Mouse (Mus musculus) heart, embryonic 11.5 days (tissue): ENCODE data around the gene Ddc. TPM values are rescaled to one million over a fixed set of nuclear protein-coding genes. Genes with fewer than 3 reads are reported as not detected.
A peak's percentile ranks its signal among the peaks of the same experiment; 100 is the strongest.

ENCODE experiments used
- ATAC-seq: fragments of 200-750 bp; cut with Nextera tagmentation; replicated peaks from 2 replicates; pipeline ENCODE4 v1.8.0; 2017; ENCODE audit warnings: moderate library complexity; ENCODE audit not compliant: insufficient number of reproducible peaks, low FRiP score, low TSS enrichment
- H3K27ac ChIP-seq: fragments of 300-500 bp; sonication (generic); 2 replicates; pipeline ENCODE4 v1.5.1; 2014; ENCODE audit warnings: mild to moderate bottlenecking, low read depth, low read length
- H3K27me3 ChIP-seq: fragments of 300-500 bp; sonication (generic); 2 replicates; pipeline ENCODE4 v1.6.1; 2014; ENCODE audit warnings: mild to moderate bottlenecking, low read length, mixed read lengths; ENCODE audit not compliant: control insufficient read depth, insufficient read depth
- H3K36me3 ChIP-seq: fragments of 300-500 bp; sonication (generic); 2 replicates; pipeline ENCODE4 v1.6.1; 2014; ENCODE audit warnings: mild to moderate bottlenecking, low read length, moderate library complexity, mixed read lengths; ENCODE audit not compliant: control insufficient read depth, insufficient read depth
- H3K4me1 ChIP-seq: fragments of 300-500 bp; sonication (generic); 2 replicates; pipeline ENCODE4 v1.6.1; 2014; ENCODE audit warnings: low read length; ENCODE audit not compliant: control insufficient read depth, insufficient read depth
- H3K4me2 ChIP-seq: fragments of 300-500 bp; sonication (generic); 2 replicates; pipeline ENCODE4 v1.6.1; 2014; ENCODE audit warnings: mild to moderate bottlenecking, moderate library complexity
- H3K4me3 ChIP-seq: fragments of 300-500 bp; sonication (generic); 2 replicates; pipeline ENCODE4 v1.5.1; 2014; ENCODE audit warnings: low read depth, low read length
- H3K9ac ChIP-seq: fragments of 300-500 bp; sonication (generic); 2 replicates; pipeline ENCODE4 v1.6.1; 2014; ENCODE audit warnings: mild to moderate bottlenecking, low read depth, low read length, moderate library complexity
- H3K9me3 ChIP-seq: fragments of 300-500 bp; sonication (generic); replicated peaks from 2 replicates; pipeline ENCODE4 v1.6.1; 2016; ENCODE audit warnings: low read length; ENCODE audit not compliant: control insufficient read depth
- WGBS: fragments of 180-500 bp; shearing (Covaris S2); extraction: QIAGEN DNeasy Blood & Tissue Kit; methylation state at CpG from one replicate; pipeline ENCODE4 v1.1.7; 2014; ENCODE audit not compliant: insufficient replicate concordance; 5-methylcytosine and 5-hydroxymethylcytosine counted together
- polyA plus RNA-seq: library from polyadenylated mRNA; unstranded; fragments of >200 nt; fragmentation: Nextera tagmentation; extraction: Ambion mirVana; gene quantifications from 2 replicates; pipeline ENCODE4 v1.2.1, GENCODE M21; 2014

Ddc gene
- polyA plus RNA-seq, 1 experiment from 2014 or later: 39.7 TPM

- H3K4me3 ChIP-seq: no peak overlapping the region
- 0 out of 2 replicates have a peak overlapping the region, but pooled peaks have one; percentile 6 for H3K4me2 ChIP-seq
- WGBS: 68% methylated on average over 4 of the region's 4 CpGs
- no peak for ATAC-seq
- no peak overlapping the region for H3K9ac ChIP-seq
- H3K36me3 ChIP-seq: no peaks in the 10 kb centered on the region
- no peaks in the 10 kb centered on the region for H3K9me3 ChIP-seq
- H3K27me3 ChIP-seq: no peaks in the 10 kb centered on the region
- H3K27ac ChIP-seq: peak overlapping the region; percentile 81
- H3K4me1 ChIP-seq: peaks cover 33% of the 10 kb centered on the region
These were observed 12.7 kb downstream of the Ddc start for GRCm38 (mm10) chr11:11885246-11885643.

GRCm38 (mm10) chr11:11884533-11885245 lies 13.3 kb downstream of the Ddc start:
- WGBS: 23% methylated on average over 11 of the region's 11 CpGs
- Histone ChIP-seq H3K4me1 (peaks cover 38% of the 10 kb centered on the region), H3K4me3 (no peak overlapping the region), H3K9me3 (no peaks in the 10 kb centered on the region), H3K4me2 (no peak overlapping the region), H3K27me3 (no peaks in the 10 kb centered on the region), H3K36me3 (no peaks in the 10 kb centered on the region), H3K9ac (no peak overlapping the region), H3K27ac (peak overlapping the region; percentile 81)
- peak; percentile 71; the same call in 1 of the 2 replicates for ATAC-seq

- ATAC-seq: no peak
- peak overlapping the region; percentile 94; the same call in 1 of the 2 replicates for H3K27ac ChIP-seq
- H3K4me2 ChIP-seq: no peak overlapping the region
- no peaks in the 10 kb centered on the region for H3K36me3 ChIP-seq
- no peaks in the 10 kb centered on the region for H3K27me3 ChIP-seq
- no peak overlapping the region for H3K9ac ChIP-seq
- WGBS: 58% methylated on average over 1 of the region's 1 CpGs
- peaks cover 52% of the 10 kb centered on the region for H3K4me1 ChIP-seq
- no peaks in the 10 kb centered on the region for H3K9me3 ChIP-seq
- no peak overlapping the region for H3K4me3 ChIP-seq
These were observed 16.2 kb downstream of the Ddc start for GRCm38 (mm10) chr11:11881783-11882155.

- Histone ChIP-seq H3K4me1 (peaks cover 50% of the 10 kb centered on the region), H3K9ac (no peak overlapping the region; the same call in 1 of the 2 replicates)
- WGBS: 32% methylated on average over 13 of the region's 13 CpGs
These were observed 16.7 kb downstream of the Ddc start for GRCm38 (mm10) chr11:11881026-11881782.

GRCm38 (mm10) chr11:11880351-11880750 lies 17.6 kb downstream of the Ddc start:
- Histone ChIP-seq H3K4me2 (no peak overlapping the region), H3K36me3 (no peaks in the 10 kb centered on the region), H3K9ac (no peak overlapping the region), H3K4me1 (peaks cover 48% of the 10 kb centered on the region), H3K27ac (peak overlapping the region; percentile 94), H3K27me3 (no peaks in the 10 kb centered on the region), H3K4me3 (no peak overlapping the region), H3K9me3 (no peaks in the 10 kb centered on the region)
- ATAC-seq: no peak
- WGBS: 74% methylated on average over 7 of the region's 7 CpGs

More at GRCm38 (mm10) chr11:11881026-11881782, 16.7 kb downstream of the Ddc start:
- H3K4me3 ChIP-seq: no peak overlapping the region
- H3K36me3 ChIP-seq: no peaks in the 10 kb centered on the region
- no peak for ATAC-seq
- no peak overlapping the region for H3K4me2 ChIP-seq
- H3K27ac ChIP-seq: peak overlapping the region; percentile 94
- H3K9me3 ChIP-seq: no peaks in the 10 kb centered on the region
- no peaks in the 10 kb centered on the region for H3K27me3 ChIP-seq

GRCm38 (mm10) chr11:11879699-11880002 lies 18.3 kb downstream of the Ddc start:
- ATAC-seq: no peak
- peak overlapping the region; percentile 94 for H3K27ac ChIP-seq
- no peaks in the 10 kb centered on the region for H3K36me3 ChIP-seq
- no peaks in the 10 kb centered on the region for H3K9me3 ChIP-seq
- 58% methylated on average over 4 of the region's 4 CpGs for WGBS
- H3K27me3 ChIP-seq: no peaks in the 10 kb centered on the region
- peaks cover 48% of the 10 kb centered on the region for H3K4me1 ChIP-seq
- peak overlapping the region; percentile 56; the same call in 1 of the 2 replicates for H3K9ac ChIP-seq
- H3K4me3 ChIP-seq: no peak overlapping the region
- H3K4me2 ChIP-seq: no peak overlapping the region

- ATAC-seq: peak; percentile 44; the same call in 1 of the 2 replicates
- WGBS: 51% methylated on average over 10 of the region's 10 CpGs
- no peaks in the 10 kb centered on the region for H3K9me3 ChIP-seq
These were observed 18.8 kb downstream of the Ddc start for GRCm38 (mm10) chr11:11878981-11879698.

GRCm38 (mm10) chr11:11878278-11878980 lies 19.5 kb downstream of the Ddc start:
- peak; percentile 48 for ATAC-seq
- H3K4me3 ChIP-seq: no peak overlapping the region
- no peaks in the 10 kb centered on the region for H3K27me3 ChIP-seq
- WGBS: 8% methylated on average over 8 of the region's 11 CpGs
- H3K9ac ChIP-seq: peak overlapping the region; percentile 56; the same call in 1 of the 2 replicates
- H3K27ac ChIP-seq: peak overlapping the region; percentile 94
- H3K4me1 ChIP-seq: peaks cover 42% of the 10 kb centered on the region
- H3K9me3 ChIP-seq: no peaks in the 10 kb centered on the region
- H3K4me2 ChIP-seq: no peak overlapping the region
- no peaks in the 10 kb centered on the region for H3K36me3 ChIP-seq

More at GRCm38 (mm10) chr11:11878981-11879698, 18.8 kb downstream of the Ddc start:
- H3K27me3 ChIP-seq: no peaks in the 10 kb centered on the region
- H3K4me3 ChIP-seq: no peak overlapping the region
- peak overlapping the region; percentile 94 for H3K27ac ChIP-seq
- H3K36me3 ChIP-seq: no peaks in the 10 kb centered on the region
- H3K4me2 ChIP-seq: no peak overlapping the region
- H3K4me1 ChIP-seq: peaks cover 43% of the 10 kb centered on the region
- H3K9ac ChIP-seq: peak overlapping the region; percentile 56; the same call in 1 of the 2 replicates
